In the genomic region with DNA sequence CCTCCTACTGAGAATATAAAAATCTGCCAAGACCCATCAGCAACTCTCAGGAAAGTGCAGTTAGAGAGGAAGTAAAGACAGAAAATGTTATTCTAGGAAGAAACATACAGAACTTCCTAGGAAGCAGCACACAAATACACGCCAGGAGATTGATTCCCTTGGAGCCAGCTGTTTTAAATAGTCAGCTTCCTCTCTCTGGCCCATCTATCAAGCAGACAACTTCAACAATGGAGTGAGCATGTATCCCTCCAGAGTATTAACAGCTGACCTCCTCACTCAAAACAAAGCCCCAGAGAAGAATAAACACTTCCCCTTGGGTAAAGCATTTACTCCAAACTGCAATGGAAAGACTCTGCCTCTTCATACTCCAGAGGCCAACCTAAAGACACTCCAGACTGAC, we compare ENCODE assay signal across 9 mouse cellular contexts. TPM values are rescaled to one million over a fixed set of nuclear protein-coding genes. Genes with fewer than 3 reads are reported as not detected.
DNase-seq lines count a peak whose midpoint lies in the region; ATAC-seq and TF ChIP-seq lines count a peak whose summit lies in the region.
"Had no signal": no experiment of that assay in that cellular context is flagged by ENCODE, and none has a peak within 500 bp of the region (broad histone marks: within the 10 kb centered on the region; RNA-seq: fewer than 3 reads in every experiment).

No protein-coding gene starts in this region.

- peaks cover 57% of the 10 kb centered on the region for H3K4me1 ChIP-seq in liver, embryonic 11.5 days (replicated peaks; ENCODE audit: control insufficient read depth, insufficient read depth, low read length)
- H3K4me1 ChIP-seq in forebrain, embryonic 12.5 days, result peaks cover 29% of the 10 kb centered on the region
- H3K4me1 ChIP-seq in liver, embryonic 15.5 days (replicated peaks), result peaks cover 79% of the 10 kb centered on the region
- H3K4me1 ChIP-seq in neural tube, embryonic 13.5 days (replicated peaks), result peaks cover 35% of the 10 kb centered on the region

- no peak for ATAC-seq in liver, embryonic 11.5 days (replicated peaks; ENCODE audit: low FRiP score)
- no peak for ATAC-seq in forebrain, embryonic 12.5 days (ENCODE audit: low FRiP score)
- no peak for ATAC-seq in liver, embryonic 15.5 days (ENCODE audit: insufficient read depth)
- ATAC-seq in neural tube, embryonic 13.5 days (ENCODE audit: low read depth), result no peak

- 31% methylated on average over 1 of the region's 1 CpGs for WGBS in liver, embryonic 11.5 days
- WGBS in forebrain, embryonic 12.5 days, result 44% methylated on average over 1 of the region's 1 CpGs
- 17% methylated on average over 1 of the region's 1 CpGs for WGBS in liver, embryonic 15.5 days (ENCODE audit: insufficient replicate concordance)
- WGBS in neural tube, embryonic 13.5 days, result 8% methylated on average over 1 of the region's 1 CpGs

- H3K9me3 ChIP-seq in liver, embryonic 11.5 days (ENCODE audit: control insufficient read depth, low read length), result no peaks in the 10 kb centered on the region
- H3K9me3 ChIP-seq in forebrain, embryonic 12.5 days, result no peaks in the 10 kb centered on the region
- no peaks in the 10 kb centered on the region for H3K9me3 ChIP-seq in liver, embryonic 15.5 days (replicated peaks)
- H3K9me3 ChIP-seq in neural tube, embryonic 13.5 days, result no peaks in the 10 kb centered on the region

- peak overlapping the region; percentile 97 for H3K4me2 ChIP-seq in liver, embryonic 11.5 days
- peak overlapping the region; percentile 91 for H3K4me2 ChIP-seq in forebrain, embryonic 12.5 days
- H3K4me2 ChIP-seq in liver, embryonic 15.5 days, result peak overlapping the region; percentile 99
- peak overlapping the region; percentile 85 for H3K4me2 ChIP-seq in neural tube, embryonic 13.5 days

- no peak for TF ChIP-seq CTCF in layer of hippocampus, adult 2 months (conservative IDR thresholded peaks at IDR 0.05)

- peak overlapping the region; percentile 92 for H3K27ac ChIP-seq in liver, embryonic 11.5 days (ENCODE audit: low read depth, low read length)
- H3K27ac ChIP-seq in forebrain, embryonic 12.5 days, result no peak overlapping the region
- H3K27ac ChIP-seq in liver, embryonic 15.5 days (replicated peaks), result peak overlapping the region; percentile 95
- H3K27ac ChIP-seq in neural tube, embryonic 13.5 days (replicated peaks), result no peak overlapping the region
- no peak overlapping the region for H3K27ac ChIP-seq in layer of hippocampus, adult 2 months

- peak overlapping the region; percentile 90 for H3K4me3 ChIP-seq in liver, embryonic 11.5 days (ENCODE audit: low read depth, low read length)
- peak overlapping the region; percentile 70; the same call in 1 of the 2 replicates for H3K4me3 ChIP-seq in forebrain, embryonic 12.5 days (replicated peaks)
- H3K4me3 ChIP-seq in liver, embryonic 15.5 days (replicated peaks), result peak overlapping the region; percentile 99
- H3K4me3 ChIP-seq in neural tube, embryonic 13.5 days, result no peak overlapping the region
- no peak overlapping the region for H3K4me3 ChIP-seq in layer of hippocampus, adult 2 months
- H3K4me3 ChIP-seq: myocyte had no signal

- no peaks in the 10 kb centered on the region; the same call in 1 of the 2 replicates for H3K27me3 ChIP-seq in liver, embryonic 11.5 days (replicated peaks; ENCODE audit: control insufficient read depth, insufficient read depth, low read length)
- no peaks in the 10 kb centered on the region for H3K27me3 ChIP-seq in forebrain, embryonic 12.5 days
- H3K27me3 ChIP-seq in liver, embryonic 15.5 days, result peaks cover 5% of the 10 kb centered on the region; the same call in 1 of the 2 replicates
- H3K27me3 ChIP-seq in neural tube, embryonic 13.5 days, result no peaks in the 10 kb centered on the region

- no peak for DNase-seq in liver, embryonic 11.5 days (ENCODE audit: low spot score)
- no peak for DNase-seq in liver
- no peak for DNase-seq in thymus, postnatal 36 days
- DNase-seq in layer of hippocampus, adult 2 months (ENCODE audit: low spot score in 2 of 2), result no peak
- no peak for DNase-seq in retina, postnatal 1 day

- no peaks in the 10 kb centered on the region for H3K36me3 ChIP-seq in liver, embryonic 11.5 days (ENCODE audit: control insufficient read depth, insufficient read depth, low read length)
- no peaks in the 10 kb centered on the region for H3K36me3 ChIP-seq in forebrain, embryonic 12.5 days (replicated peaks)
- peaks cover 17% of the 10 kb centered on the region for H3K36me3 ChIP-seq in liver, embryonic 15.5 days (replicated peaks)
- H3K36me3 ChIP-seq in neural tube, embryonic 13.5 days, result no peaks in the 10 kb centered on the region

- H3K9ac ChIP-seq in liver, embryonic 11.5 days (ENCODE audit: low read depth, low read length), result peak overlapping the region; percentile 95
- H3K9ac ChIP-seq in forebrain, embryonic 12.5 days, result no peak overlapping the region
- peak overlapping the region; percentile 97 for H3K9ac ChIP-seq in liver, embryonic 15.5 days
- no peak overlapping the region for H3K9ac ChIP-seq in neural tube, embryonic 13.5 days

RNA-seq across cellular contexts. Expression of a gene that starts 1.5 kb away (rescaled TPM):
- polyA plus RNA-seq in liver, embryonic 11.5 days (2014; fragmentation: Nextera tagmentation; extraction: Ambion mirVana), result 53.5 and 58.3 TPM in 2 replicates
- polyA plus RNA-seq in forebrain, embryonic 12.5 days (2016; fragmentation: Nextera tagmentation; extraction: Ambion mirVana), result 32.7 and 37.9 TPM in 2 replicates
- 32.0 and 37.1 TPM in 2 replicates for polyA plus RNA-seq in liver, embryonic 15.5 days (2015; fragmentation: Nextera tagmentation; extraction: Ambion mirVana)
- 12.5 and 14.2 TPM in 2 replicates for polyA plus RNA-seq in neural tube, embryonic 13.5 days (2015; fragmentation: Nextera tagmentation; extraction: Ambion mirVana)
- 10 to 100 TPM; 19.9 to 22.3 TPM for total RNA-seq in layer of hippocampus, adult 2 months (2021)

RNA-seq across cellular contexts. Expression of a gene that starts 41.3 kb away (rescaled TPM):
- 7.1 and 7.2 TPM in 2 replicates for polyA plus RNA-seq in liver, embryonic 11.5 days (2014; fragmentation: Nextera tagmentation; extraction: Ambion mirVana)
- polyA plus RNA-seq in forebrain, embryonic 12.5 days (2016; fragmentation: Nextera tagmentation; extraction: Ambion mirVana), result 16.3 and 18.0 TPM in 2 replicates
- 5.6 and 5.9 TPM in 2 replicates for polyA plus RNA-seq in liver, embryonic 15.5 days (2015; fragmentation: Nextera tagmentation; extraction: Ambion mirVana)
- 30.6 TPM in 2 replicates for polyA plus RNA-seq in neural tube, embryonic 13.5 days (2015; fragmentation: Nextera tagmentation; extraction: Ambion mirVana)
- 100 to 1,000 TPM; 154 to 156 TPM for total RNA-seq in layer of hippocampus, adult 2 months (2021)

Comparison
In these comparisons a context has a peak if more than half of its experiments do, and no peak if none do; other contexts are left out.
1. H3K27ac ChIP-seq: peak in liver, embryonic 11.5 days (single experiment) and liver, embryonic 15.5 days (single experiment); none in forebrain, embryonic 12.5 days (single experiment), neural tube, embryonic 13.5 days (single experiment) and layer of hippocampus, adult 2 months (single experiment).
2. H3K4me3 ChIP-seq: peak in liver, embryonic 11.5 days (single experiment), forebrain, embryonic 12.5 days (single experiment) and liver, embryonic 15.5 days (single experiment); none in neural tube, embryonic 13.5 days (single experiment) and layer of hippocampus, adult 2 months (single experiment).
3. H3K9ac ChIP-seq: peak in liver, embryonic 11.5 days (single experiment) and liver, embryonic 15.5 days (single experiment); none in forebrain, embryonic 12.5 days (single experiment) and neural tube, embryonic 13.5 days (single experiment).
4. Peak in every context shown above with its lines, with median percentiles within 50 percentile points of each other: H3K4me2 ChIP-seq.